Mouse (Mus musculus) gastrocnemius, adult 8-10 months (tissue): Measurements from ENCODE around the gene Hist1h1b. TPM values are rescaled to one million over a fixed set of nuclear protein-coding genes. Genes with fewer than 3 reads are reported as not detected.

ENCODE experiments used
- DNase-seq, 2 experiments: peaks; one replicate each; pipeline ENCODE4 v3.0.0; 2022; ENCODE audit warnings: low spot score in 2 of 2
- microRNA-seq: library from miRNA; unstranded; fragments of <30 nt; microRNA quantifications from one replicate; pipeline ENCODE4 v1.2.0, GENCODE M21; 2022
- total RNA-seq, 4 experiments: library from RNA; stranded (reverse); gene quantifications; 2 replicates each; pipeline ENCODE4 v1.2.4; 2022

Hist1h1b gene
- total RNA-seq, 4 experiments from 2014 or later, result 0.40 to 1.2 (median 0.70) TPM; not detected in 1

DNA sequence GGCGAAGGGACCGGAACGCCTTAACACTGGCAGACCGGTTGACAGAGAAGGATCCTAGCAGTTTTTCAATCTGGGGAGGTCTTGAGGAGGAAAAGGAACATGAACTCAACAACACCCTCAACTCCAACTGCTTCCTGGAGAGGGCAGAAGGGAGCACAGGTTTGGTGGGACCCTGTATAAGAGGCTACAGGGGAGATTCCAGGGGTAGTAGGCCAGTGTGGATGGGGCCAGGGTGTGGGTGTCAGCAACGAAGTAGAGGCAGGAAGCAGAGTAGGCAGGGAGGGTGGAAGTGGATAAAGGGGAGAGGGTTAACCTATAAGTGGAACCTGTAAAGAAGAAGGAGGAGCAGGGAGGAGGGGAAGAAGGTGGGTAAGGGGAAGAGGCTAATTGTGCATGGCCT is 47.0 kb downstream of the Hist1h1b start:
- no peak for DNase-seq

Small RNAs within 50 kb of the gene (microRNA-seq; reads per million reads assigned to microRNA genes)
- gene Gm19658 (not detected), gene Gm44346 (not detected), gene Gm44454 (not detected)

Other genes with a start within 250 kb of the Hist1h1b start
- gene Zkscan8, start 249.5 kb downstream of the Hist1h1b start, total RNA-seq, result 1 to 10 TPM; 4.6 to 9.3 (median 7.2) TPM
- not detected for gene Olfr1366, start 237.8 kb downstream of the Hist1h1b start, total RNA-seq
- not detected for gene Olfr1535, start 220.7 kb downstream of the Hist1h1b start, total RNA-seq
- gene Olfr1364, start 198.9 kb downstream of the Hist1h1b start, total RNA-seq, result not detected
- not detected for gene Olfr1362, start 166.6 kb downstream of the Hist1h1b start, total RNA-seq
- gene Olfr11, start 138.1 kb downstream of the Hist1h1b start, total RNA-seq, result not detected
- gene Olfr1361, start 117.2 kb downstream of the Hist1h1b start, total RNA-seq, result not detected
- not detected for gene Olfr1360, start 103.2 kb downstream of the Hist1h1b start, total RNA-seq
- not detected for gene Olfr1359, start 82.5 kb downstream of the Hist1h1b start, total RNA-seq
- 1 to 10 TPM in 3 of 4 experiments, under 1 TPM in 1; 0.99 to 6.6 (median 3.4) TPM for gene Hist1h2bl, start 64.5 kb downstream of the Hist1h1b start, total RNA-seq
- 1 to 10 TPM in 3 of 4 experiments, not detected in 1; 1.8 to 3.3 (median 2.6) TPM for gene Hist1h2ai, start 64.2 kb downstream of the Hist1h1b start, total RNA-seq
- not detected for gene Hist1h3h, start 63.0 kb downstream of the Hist1h1b start, total RNA-seq
- not detected for gene Hist1h2bm, start 58.6 kb downstream of the Hist1h1b start, total RNA-seq
- gene Hist1h4j, start 45.6 kb downstream of the Hist1h1b start, total RNA-seq, result 1 to 10 TPM in 1 of 4 experiments, under 1 TPM in 2, not detected in 1; 0.67 to 1.6 (median 0.90) TPM
- gene Hist1h4k, start 30.1 kb downstream of the Hist1h1b start, total RNA-seq, result 10 to 100 TPM in 1 of 4 experiments, 1 to 10 TPM in 3; 5.0 to 10.8 (median 6.7) TPM
- gene Hist1h2ak, start 26.8 kb downstream of the Hist1h1b start, total RNA-seq, result not detected
- gene Hist1h2bn, start 26.5 kb downstream of the Hist1h1b start, total RNA-seq, result 1 to 10 TPM in 2 of 4 experiments, not detected in 2; 1.5 to 1.8 TPM
- 10 to 100 TPM in 3 of 4 experiments, 1 to 10 TPM in 1; 9.4 to 19.6 (median 16.7) TPM for gene Hist1h3i, start 2.7 kb upstream of the Hist1h1b start, total RNA-seq
- not detected for gene Hist1h2an, start 6.6 kb upstream of the Hist1h1b start, total RNA-seq
- 1 to 10 TPM in 1 of 4 experiments, under 1 TPM in 1, not detected in 2; 0.73 to 2.1 TPM for gene Hist1h2bp, start 6.8 kb upstream of the Hist1h1b start, total RNA-seq
- gene Hist1h2bq, start 29.6 kb upstream of the Hist1h1b start, total RNA-seq, result 10 to 100 TPM; 13.3 to 26.7 (median 21.1) TPM
- 1 to 10 TPM in 1 of 4 experiments, not detected in 3; 3.4 TPM for gene Hist1h2ao, start 29.8 kb upstream of the Hist1h1b start, total RNA-seq
- gene Hist1h4m, start 31.1 kb upstream of the Hist1h1b start, total RNA-seq, result 10 to 100 TPM; 49.7 to 72.4 (median 56.2) TPM
- gene Hist1h4n, start 51.6 kb upstream of the Hist1h1b start, total RNA-seq, result 10 to 100 TPM in 1 of 4 experiments, 1 to 10 TPM in 1, not detected in 2; 9.2 to 18.0 TPM
- 1 to 10 TPM in 2 of 4 experiments, not detected in 2; 1.4 to 2.6 TPM for gene Hist1h2ap, start 52.9 kb upstream of the Hist1h1b start, total RNA-seq
- gene Hist1h2br, start 53.1 kb upstream of the Hist1h1b start, total RNA-seq, result 10 to 100 TPM; 13.3 to 26.6 (median 21.0) TPM
- 1 to 10 TPM in 1 of 4 experiments, under 1 TPM in 3; 0.48 to 1.4 (median 0.80) TPM for gene Zfp184, start 164.5 kb upstream of the Hist1h1b start, total RNA-seq
- not detected for gene Pom121l2, start 200.6 kb upstream of the Hist1h1b start, total RNA-seq
- gene Prss16, start 229.1 kb upstream of the Hist1h1b start, total RNA-seq, result not detected